Mouse (Mus musculus) cerebellum, postnatal 4 days (tissue): ENCODE results near the gene Mob3b.

Source experiments
- DNase-seq, 2 experiments: peaks; one replicate each; pipeline ENCODE4 v3.0.0; 2022; ENCODE audit warnings: low spot score in 2 of 2, mixed read lengths in 1 of 2

Gene Mob3b

DNA sequence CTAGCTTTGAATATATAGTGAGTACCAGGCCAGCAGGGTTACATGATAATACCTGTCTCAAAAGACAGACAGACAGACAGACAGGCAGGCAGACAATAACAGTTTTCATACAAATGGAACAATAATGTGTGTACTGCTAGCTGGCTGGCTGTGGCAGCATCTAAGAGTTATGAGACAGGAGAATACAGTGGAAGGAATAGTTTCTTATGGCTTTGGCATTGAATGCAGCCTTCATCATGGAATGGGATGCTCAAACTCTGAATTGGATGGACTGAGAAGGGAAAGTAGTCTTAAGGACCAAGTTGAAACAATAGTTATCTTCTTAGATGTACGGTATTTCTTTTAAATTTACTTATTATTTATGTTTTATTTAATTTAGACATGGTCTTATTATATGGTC, 258.0 kb downstream of the Mob3b start:
- no peak for DNase-seq
